Mouse (Mus musculus) ES-Bruce4 (cell line): ENCODE data around the gene Cfap77.

Experiments
- CTCF ChIP-seq: IDR thresholded peaks from one replicate; pipeline ENCODE4 v1.8.1; 2011; ENCODE audit warnings: low read depth, low read length
- EP300 ChIP-seq: IDR thresholded peaks from 2 replicates; pipeline ENCODE4 v1.6.1; 2011; ENCODE audit warnings: low read depth, low read length; ENCODE audit not compliant: insufficient read depth
- POLR2A ChIP-seq: IDR thresholded peaks from one replicate; pipeline ENCODE4 v1.8.1; 2011; ENCODE audit warnings: low read length; ENCODE audit not compliant: insufficient read depth

GRCm38 (mm10) chr2:28905561-28905960 lies 149.3 kb downstream of the Cfap77 start:
- no peak for TF ChIP-seq CTCF
- TF ChIP-seq EP300, result no peak
- TF ChIP-seq POLR2A, result no peak
